Mouse (Mus musculus) c-Kit-positive CD71-positive TER-119-negative erythroid progenitor cells, embryonic 14.5 days (primary cell): ENCODE data around the gene Pcgf5.

Source experiments
- DNase-seq: peaks from one replicate; pipeline ENCODE4 v3.0.0-alpha.2; 2013; ENCODE audit warnings: low read depth

Pcgf5 gene

GRCm38 (mm10) chr19:36495555-36495954 lies 147.4 kb downstream of the Pcgf5 start:
- no peak for DNase-seq

GRCm38 (mm10) chr19:36496532-36496931 lies 148.4 kb downstream of the Pcgf5 start:
- DNase-seq, result no peak

GRCm38 (mm10) chr19:36497067-36497466 lies 149.0 kb downstream of the Pcgf5 start:
- DNase-seq, result no peak

GRCm38 (mm10) chr19:36497744-36498143 lies 149.6 kb downstream of the Pcgf5 start:
- no peak for DNase-seq

- DNase-seq, result no peak
Measured at GRCm38 (mm10) chr19:36504716-36505115, 156.6 kb downstream of the Pcgf5 start.
